Mouse (Mus musculus) kidney, postnatal 4 days (tissue): ENCODE measurements around the gene Bmp3.

ENCODE experiments used
- DNase-seq, 2 experiments: peaks; one replicate each; pipeline ENCODE4 v3.0.0; 2021; ENCODE audit warnings: mixed read lengths in 2 of 2

Bmp3 gene

GRCm38 (mm10) chr5:98918716-98919115, 64.5 kb downstream of the Bmp3 start:
- DNase-seq, result no peak

GRCm38 (mm10) chr5:98921608-98922007, 67.4 kb downstream of the Bmp3 start:
- DNase-seq, result no peak

- no peak for DNase-seq
These were observed 68.7 kb downstream of the Bmp3 start for GRCm38 (mm10) chr5:98922921-98923320.
